Mouse (Mus musculus): ENCODE measurements around the gene Itih3.

GRCm38 (mm10) chr14:30886204-30886603 is 37.4 kb downstream of the Itih3 start, which contains the start of gene Itih4:
- TF ChIP-seq EP300 (IDR thresholded peaks at IDR 0.05; ENCODE audit: low read depth) (no peak), CTCF (IDR thresholded peaks at IDR 0.05; ENCODE audit: low read depth) (no peak)
